Mouse (Mus musculus): ENCODE measurements around the gene Gatad2a.
A peak's percentile ranks its signal among the peaks of the same experiment; 100 is the strongest.
"Not testable (repeated sequence)": the region's sequence is repeated elsewhere in the genome, so short reads cannot be mapped to it uniquely, and the experiment has no call there.

Gene Gatad2a

DNA sequence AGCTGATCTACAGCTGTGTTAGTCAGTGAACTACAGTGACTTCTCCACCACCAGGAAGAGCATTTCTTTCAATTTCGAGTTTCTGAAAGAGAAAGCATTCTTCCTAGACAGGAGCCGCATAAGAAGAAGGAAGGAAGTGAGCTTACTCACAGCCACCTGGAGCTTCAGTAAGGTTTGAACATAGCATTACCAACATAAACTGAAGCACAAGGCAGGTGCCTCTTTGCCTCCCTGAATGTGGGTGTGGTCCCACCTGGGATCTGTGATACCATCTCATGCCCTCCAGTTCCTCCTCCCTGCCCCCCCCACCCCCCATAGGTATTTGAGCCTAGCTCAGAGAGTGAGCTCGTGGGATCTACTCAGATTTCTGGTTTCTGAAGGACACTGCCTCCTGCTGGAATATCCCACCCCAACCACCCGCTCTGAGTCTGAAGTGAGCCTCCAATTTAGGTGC, 7.0 kb upstream of the Gatad2a start:
- peak; percentile 68 for DNase-seq (ENCODE audit: low read depth, low spot score)
- H3K36me3 ChIP-seq (ENCODE audit: control insufficient read depth, insufficient read depth, low read length, poor library complexity, severe bottlenecking) = no peaks in the 10 kb centered on the region
- H3K27me3 ChIP-seq (ENCODE audit: control insufficient read depth, insufficient read depth, low read length, poor library complexity, severe bottlenecking) = no peaks in the 10 kb centered on the region

DNA sequence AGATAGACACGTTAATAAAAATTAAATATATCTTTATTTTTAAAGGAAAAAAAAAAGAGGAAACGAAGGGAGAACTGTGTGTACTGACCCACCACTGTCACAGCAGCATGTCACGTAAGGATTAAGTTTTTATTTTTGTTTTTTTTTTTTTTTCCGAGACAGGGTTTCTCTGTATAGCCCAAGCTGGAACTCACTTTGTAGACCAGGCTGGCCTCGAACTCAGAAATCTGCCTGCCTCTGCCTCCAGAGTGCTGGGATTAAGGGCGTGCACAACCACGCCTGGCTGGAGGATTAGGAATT, 5.7 kb upstream of the Gatad2a start:
- H3K36me3 ChIP-seq (ENCODE audit: control insufficient read depth, insufficient read depth, low read length, poor library complexity, severe bottlenecking); DNase-seq (ENCODE audit: low read depth, low spot score); H3K27me3 ChIP-seq (ENCODE audit: control insufficient read depth, insufficient read depth, low read length, poor library complexity, severe bottlenecking): not testable (repeated sequence)

DNA sequence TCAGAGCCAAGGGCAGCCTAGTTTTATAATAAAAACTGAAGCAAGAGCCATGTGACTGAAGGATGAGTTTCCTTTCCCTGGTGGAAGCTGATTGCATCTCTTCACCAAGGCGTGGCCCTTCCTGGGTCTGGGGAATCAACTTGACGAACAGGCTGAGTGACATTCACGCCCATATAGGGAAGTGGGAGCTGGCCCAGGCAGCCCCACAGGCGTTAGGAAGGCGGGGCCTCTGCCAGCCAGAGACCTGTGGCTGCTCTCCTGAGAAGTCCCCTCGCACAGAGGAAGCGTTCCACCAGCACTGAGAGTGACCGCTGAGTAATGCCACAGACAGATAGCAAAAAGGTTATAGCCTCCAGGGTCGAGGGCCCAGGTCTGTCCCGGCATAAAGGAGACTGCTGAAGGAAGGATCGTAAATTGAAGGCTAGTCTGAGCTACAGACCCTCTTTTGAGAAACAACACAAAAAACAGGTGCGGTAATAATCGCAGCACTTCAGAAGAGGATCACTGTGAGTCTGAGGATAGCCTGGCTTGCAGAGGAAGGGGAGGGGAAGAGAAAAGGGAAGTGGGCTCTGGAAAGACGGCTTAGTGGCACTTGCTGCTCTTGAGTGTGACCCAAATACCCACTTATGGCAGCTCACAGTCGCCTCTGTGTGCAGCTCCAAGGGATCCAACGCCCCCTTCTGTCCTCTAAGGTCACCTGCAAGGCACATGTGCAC, 5.2 kb upstream of the Gatad2a start:
- Histone ChIP-seq H3K27me3 (ENCODE audit: control insufficient read depth, insufficient read depth, low read length, poor library complexity, severe bottlenecking) (no peaks in the 10 kb centered on the region), H3K36me3 (ENCODE audit: control insufficient read depth, insufficient read depth, low read length, poor library complexity, severe bottlenecking) (no peaks in the 10 kb centered on the region)
- peak; percentile 83 for DNase-seq (ENCODE audit: low read depth, low spot score)

DNA sequence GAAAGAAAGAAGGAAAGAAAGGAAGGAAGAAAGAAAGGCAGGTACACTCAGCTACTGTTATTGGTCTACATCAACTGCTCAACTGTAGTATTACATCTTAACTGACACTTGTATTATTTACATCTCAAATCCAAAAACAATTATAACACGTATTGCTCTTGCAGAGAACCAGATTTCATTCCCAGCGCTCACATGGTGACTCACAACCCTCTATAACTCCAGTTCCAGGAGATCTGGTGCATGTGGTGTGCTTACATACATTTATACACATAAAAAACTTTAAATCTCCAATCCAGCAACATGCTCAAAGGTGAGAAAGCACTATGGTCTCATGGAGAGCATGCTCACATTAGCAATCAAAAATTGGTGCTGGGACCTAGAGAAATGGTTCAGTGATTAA, 4.0 kb upstream of the Gatad2a start:
- DNase-seq (ENCODE audit: low read depth, low spot score) = no peak
- no peaks in the 10 kb centered on the region for H3K36me3 ChIP-seq (ENCODE audit: control insufficient read depth, insufficient read depth, low read length, poor library complexity, severe bottlenecking)

DNA sequence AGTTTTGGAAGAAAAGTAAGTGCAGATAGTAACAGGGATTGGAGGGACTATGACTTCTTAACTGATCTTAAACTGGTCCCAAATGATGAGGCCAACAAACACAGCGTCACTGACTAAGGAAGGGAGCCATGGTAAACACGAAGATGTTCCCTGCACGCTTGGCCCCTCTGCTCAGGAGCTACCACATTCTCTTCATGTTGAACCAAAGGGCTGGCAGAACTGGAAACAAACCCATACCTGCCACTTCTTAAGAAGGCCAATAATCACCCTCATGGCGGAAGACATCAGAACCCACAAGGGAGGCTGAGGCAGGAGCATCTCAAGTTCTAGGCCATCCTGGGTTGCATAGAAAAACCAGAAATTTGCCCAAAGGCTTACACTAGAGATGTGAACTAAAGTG, 3.1 kb upstream of the Gatad2a start:
- no peaks in the 10 kb centered on the region for H3K36me3 ChIP-seq (ENCODE audit: control insufficient read depth, insufficient read depth, low read length, poor library complexity, severe bottlenecking)
- DNase-seq (ENCODE audit: low read depth, low spot score) = no peak
- H3K27me3 ChIP-seq (ENCODE audit: control insufficient read depth, insufficient read depth, low read length, poor library complexity, severe bottlenecking) = no peaks in the 10 kb centered on the region

More for the DNA sequence above, 4.0 kb upstream of the Gatad2a start:
- H3K27me3 ChIP-seq (ENCODE audit: control insufficient read depth, insufficient read depth, low read length, poor library complexity, severe bottlenecking) = no peaks in the 10 kb centered on the region

DNA sequence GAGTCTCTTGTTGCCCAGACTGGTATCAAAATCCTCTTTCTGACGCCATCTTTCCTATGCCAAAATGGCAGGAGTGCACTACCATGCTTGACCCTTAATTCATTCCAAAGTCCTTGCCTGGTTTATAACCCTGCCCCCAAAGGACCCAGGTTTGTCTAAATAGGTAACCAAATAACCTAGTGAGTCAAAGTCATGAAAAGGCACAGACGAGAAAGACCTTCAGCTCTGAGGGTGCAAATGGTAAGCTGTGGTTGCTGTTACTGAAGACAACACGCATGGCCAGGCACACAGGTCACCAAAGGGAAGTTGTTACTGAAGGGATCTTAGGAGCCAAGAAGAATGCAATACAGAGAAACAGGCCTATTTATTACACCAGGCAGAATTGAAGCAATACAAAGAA, 2.5 kb upstream of the Gatad2a start:
- no peaks in the 10 kb centered on the region for H3K27me3 ChIP-seq (ENCODE audit: control insufficient read depth, insufficient read depth, low read length, poor library complexity, severe bottlenecking)
- DNase-seq (ENCODE audit: low read depth, low spot score) = no peak
- H3K36me3 ChIP-seq (ENCODE audit: control insufficient read depth, insufficient read depth, low read length, poor library complexity, severe bottlenecking) = no peaks in the 10 kb centered on the region

DNA sequence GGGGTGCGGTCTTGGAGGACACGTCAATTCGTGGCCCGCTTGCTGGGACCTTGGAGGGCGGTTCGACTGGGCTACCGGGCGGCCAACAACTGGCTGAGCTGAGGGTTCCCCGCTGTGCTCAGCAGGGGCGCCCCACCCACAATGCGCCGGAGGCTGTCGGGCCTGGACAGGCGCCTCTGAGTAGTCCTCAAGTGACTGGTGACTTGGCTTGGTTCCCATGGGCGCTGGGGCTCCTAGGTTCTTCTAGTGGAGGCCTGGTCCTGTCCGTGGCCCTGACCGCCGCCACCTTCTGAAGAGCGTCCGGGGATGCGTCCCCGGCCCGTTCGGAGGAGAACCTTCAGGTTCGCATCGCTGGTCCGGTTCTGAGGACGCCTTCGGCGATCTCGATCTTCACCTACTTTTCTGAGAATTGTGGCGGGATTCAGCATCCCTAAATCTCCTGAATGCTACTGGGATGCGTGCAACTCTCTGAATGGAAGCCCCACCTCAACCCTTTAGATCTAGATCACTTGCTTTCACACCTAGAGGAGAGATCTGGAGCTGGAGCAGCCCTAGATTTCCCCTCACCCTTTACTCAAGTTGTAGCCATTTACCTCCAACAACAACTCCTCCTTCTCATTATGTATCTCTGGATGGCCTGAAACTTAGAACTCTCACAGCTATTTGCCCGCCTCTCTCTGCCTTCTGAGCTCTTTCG, 553 bp upstream of the Gatad2a start:
- Histone ChIP-seq H3K36me3 (ENCODE audit: control insufficient read depth, insufficient read depth, low read length, poor library complexity, severe bottlenecking) (no peaks in the 10 kb centered on the region), H3K27me3 (ENCODE audit: control insufficient read depth, insufficient read depth, low read length, poor library complexity, severe bottlenecking) (no peaks in the 10 kb centered on the region)
- no peak for DNase-seq (ENCODE audit: low read depth, low spot score)

DNA sequence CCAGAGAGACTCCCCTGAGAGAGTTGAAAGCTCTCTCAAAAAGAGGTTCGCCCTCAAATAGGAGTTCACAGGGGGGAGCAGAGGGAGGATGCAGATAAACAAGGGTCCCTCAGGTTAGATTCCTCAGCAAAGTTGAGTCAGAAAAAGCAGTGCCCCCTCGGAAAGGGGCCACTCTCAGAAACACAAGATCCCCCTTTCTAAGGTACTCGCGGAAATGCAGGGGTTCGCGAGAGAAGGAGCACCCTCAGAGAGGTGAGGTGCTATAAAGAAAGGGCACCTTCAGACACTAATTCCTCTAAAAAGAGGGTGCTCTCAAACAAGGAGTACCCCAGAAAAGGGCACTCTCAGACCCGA, 785 bp downstream of the Gatad2a start:
- no peak for DNase-seq (ENCODE audit: low read depth, low spot score)
- H3K36me3 ChIP-seq (ENCODE audit: control insufficient read depth, insufficient read depth, low read length, poor library complexity, severe bottlenecking) = no peaks in the 10 kb centered on the region
- no peaks in the 10 kb centered on the region for H3K27me3 ChIP-seq (ENCODE audit: control insufficient read depth, insufficient read depth, low read length, poor library complexity, severe bottlenecking)

DNA sequence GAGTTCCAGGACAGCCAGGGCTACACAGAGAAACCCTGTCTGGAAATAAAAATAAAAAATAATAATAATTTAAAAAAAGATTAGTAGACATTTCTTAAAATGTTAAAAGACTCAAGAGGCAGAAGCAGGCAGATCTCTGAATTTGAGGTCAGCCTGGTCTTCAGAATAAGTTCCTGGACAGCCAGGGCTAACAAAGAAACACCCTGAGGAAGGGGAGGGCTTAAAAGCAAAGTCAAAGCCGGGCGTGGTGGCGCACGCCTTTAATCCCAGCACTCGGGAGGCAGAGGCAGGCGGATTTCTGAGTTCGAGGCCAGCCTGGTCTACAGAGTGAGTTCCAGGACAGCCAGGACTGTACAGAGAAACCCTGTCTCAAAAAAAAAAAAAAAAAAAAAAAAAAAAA, 7.2 kb downstream of the Gatad2a start:
- not testable (repeated sequence) for H3K27me3 ChIP-seq (ENCODE audit: control insufficient read depth, insufficient read depth, low read length, poor library complexity, severe bottlenecking); DNase-seq (ENCODE audit: low read depth, low spot score); H3K36me3 ChIP-seq (ENCODE audit: control insufficient read depth, insufficient read depth, low read length, poor library complexity, severe bottlenecking)

DNA sequence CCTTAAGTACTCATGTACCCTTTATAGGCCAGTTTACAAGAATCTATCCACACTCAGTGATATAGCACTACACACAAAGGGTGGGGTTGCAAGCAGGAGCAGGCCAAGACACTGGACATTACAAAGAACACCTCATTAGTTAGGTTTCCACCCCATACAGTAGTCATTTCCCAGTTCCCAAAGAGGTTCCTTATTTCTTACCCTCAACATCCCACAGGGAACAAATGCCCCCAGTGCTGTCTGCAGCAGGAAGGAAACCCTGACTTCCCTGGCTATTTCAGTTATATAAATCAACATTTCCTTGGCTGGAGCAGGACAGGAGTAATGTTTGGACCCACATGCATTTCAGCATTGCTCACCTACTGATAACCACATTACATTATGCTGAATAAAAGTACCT, 8.4 kb downstream of the Gatad2a start:
- Histone ChIP-seq H3K27me3 (ENCODE audit: control insufficient read depth, insufficient read depth, low read length, poor library complexity, severe bottlenecking) (no peaks in the 10 kb centered on the region), H3K36me3 (ENCODE audit: control insufficient read depth, insufficient read depth, low read length, poor library complexity, severe bottlenecking) (no peaks in the 10 kb centered on the region)
- no peak for DNase-seq (ENCODE audit: low read depth, low spot score)

DNA sequence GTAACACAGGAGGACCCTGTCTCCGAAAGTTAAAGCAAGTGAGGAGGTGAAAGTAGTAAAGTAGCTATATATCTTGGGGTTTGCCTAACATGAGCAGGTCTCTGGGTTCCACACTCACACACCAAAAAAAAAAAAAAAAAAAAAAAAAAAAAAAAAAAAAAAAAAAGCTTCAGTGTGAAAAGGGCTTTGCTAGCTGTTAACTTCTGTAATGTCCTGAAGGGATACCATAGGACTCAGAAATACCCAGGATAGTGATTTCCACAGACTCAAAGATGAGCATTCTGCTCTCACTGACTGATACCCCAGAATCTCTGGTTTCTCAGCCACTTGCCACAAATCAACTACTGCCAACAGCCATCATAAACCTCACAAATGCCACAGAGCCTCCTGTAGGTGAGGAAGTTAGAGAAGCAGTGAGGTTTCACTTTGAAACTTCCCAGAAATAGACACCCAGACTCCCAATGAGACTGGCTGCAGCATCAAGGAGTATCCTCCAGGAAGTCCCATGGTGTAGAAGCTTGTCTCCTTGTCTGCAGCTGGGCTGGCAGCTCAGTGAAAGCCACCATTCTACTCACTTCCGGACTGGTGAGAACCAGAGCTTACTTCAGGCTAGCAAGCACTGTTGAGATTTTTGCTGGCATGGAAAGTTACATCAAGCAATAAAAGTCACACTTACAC, 11.2 kb downstream of the Gatad2a start:
- H3K36me3 ChIP-seq (ENCODE audit: control insufficient read depth, insufficient read depth, low read length, poor library complexity, severe bottlenecking) = no peaks in the 10 kb centered on the region
- DNase-seq (ENCODE audit: low read depth, low spot score) = peak; percentile 39
- H3K27me3 ChIP-seq (ENCODE audit: control insufficient read depth, insufficient read depth, low read length, poor library complexity, severe bottlenecking) = no peaks in the 10 kb centered on the region

DNA sequence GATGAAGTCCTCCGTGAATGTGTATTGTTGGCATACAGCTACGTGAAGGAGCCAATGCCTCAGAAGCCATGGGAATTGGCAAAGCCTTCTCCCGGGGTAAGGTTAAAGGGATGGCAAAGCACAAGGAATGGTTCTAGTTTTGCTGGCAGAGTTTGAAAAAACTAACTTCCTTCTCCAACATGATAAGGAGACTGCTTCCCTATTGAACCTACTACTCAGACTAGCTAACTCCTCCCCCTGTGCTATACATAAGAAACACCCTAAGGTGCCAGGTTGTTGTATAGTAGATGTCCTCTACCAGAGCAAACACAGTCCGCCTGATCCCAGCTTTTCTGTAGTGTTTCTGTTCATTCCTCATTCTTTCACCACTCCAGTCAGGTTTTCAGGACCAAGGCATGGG, 17.7 kb downstream of the Gatad2a start:
- H3K36me3 ChIP-seq (ENCODE audit: control insufficient read depth, insufficient read depth, low read length, poor library complexity, severe bottlenecking) = no peaks in the 10 kb centered on the region
- no peaks in the 10 kb centered on the region for H3K27me3 ChIP-seq (ENCODE audit: control insufficient read depth, insufficient read depth, low read length, poor library complexity, severe bottlenecking)
- no peak for DNase-seq (ENCODE audit: low read depth, low spot score)

DNA sequence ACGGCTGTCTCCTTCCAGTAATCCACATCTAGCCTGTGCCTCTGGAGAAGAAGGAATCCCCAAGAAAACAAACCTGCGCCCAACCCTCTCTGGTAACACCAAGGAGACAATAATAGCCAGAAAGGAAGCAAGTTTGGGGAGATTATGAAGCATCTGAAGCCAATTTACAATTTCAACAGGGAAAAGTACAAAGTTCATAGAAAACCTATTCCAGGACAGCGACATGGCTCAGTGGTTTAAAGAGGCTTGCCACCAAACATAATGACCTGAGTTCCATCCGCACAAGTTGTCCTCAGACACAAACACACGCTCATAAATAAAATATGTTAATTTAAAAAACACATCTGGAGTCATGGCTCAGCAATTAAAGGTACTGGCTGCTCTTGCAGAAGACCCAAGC, 21.4 kb downstream of the Gatad2a start:
- no peak for DNase-seq (ENCODE audit: low read depth, low spot score)
- Histone ChIP-seq H3K36me3 (ENCODE audit: control insufficient read depth, insufficient read depth, low read length, poor library complexity, severe bottlenecking) (no peaks in the 10 kb centered on the region), H3K27me3 (ENCODE audit: control insufficient read depth, insufficient read depth, low read length, poor library complexity, severe bottlenecking) (no peaks in the 10 kb centered on the region)

DNA sequence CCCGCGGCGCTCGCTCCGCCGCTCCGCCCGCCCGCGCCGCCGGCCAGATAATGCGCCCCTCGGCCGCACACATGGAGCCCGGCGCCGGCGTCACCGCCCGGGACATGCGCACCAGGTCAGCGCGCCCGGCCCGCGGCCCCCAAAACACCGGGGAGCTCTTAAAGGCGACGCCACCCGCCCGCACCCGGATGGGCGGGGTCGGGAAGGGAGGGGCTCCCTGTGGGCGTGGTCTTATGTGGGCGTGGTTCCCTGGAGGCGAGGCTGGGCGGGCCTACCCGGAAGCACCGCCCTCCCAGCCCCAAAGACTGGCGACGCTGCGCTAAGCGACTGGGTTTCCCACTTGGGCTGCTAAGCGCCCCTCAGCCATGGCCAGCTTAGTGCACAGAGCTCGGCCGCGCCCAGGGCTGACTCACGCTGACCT, 22.0 kb downstream of the Gatad2a start:
- peak; percentile 97 for DNase-seq (ENCODE audit: low read depth, low spot score)
- H3K36me3 ChIP-seq (ENCODE audit: control insufficient read depth, insufficient read depth, low read length, poor library complexity, severe bottlenecking) = no peaks in the 10 kb centered on the region
- no peaks in the 10 kb centered on the region for H3K27me3 ChIP-seq (ENCODE audit: control insufficient read depth, insufficient read depth, low read length, poor library complexity, severe bottlenecking)

DNA sequence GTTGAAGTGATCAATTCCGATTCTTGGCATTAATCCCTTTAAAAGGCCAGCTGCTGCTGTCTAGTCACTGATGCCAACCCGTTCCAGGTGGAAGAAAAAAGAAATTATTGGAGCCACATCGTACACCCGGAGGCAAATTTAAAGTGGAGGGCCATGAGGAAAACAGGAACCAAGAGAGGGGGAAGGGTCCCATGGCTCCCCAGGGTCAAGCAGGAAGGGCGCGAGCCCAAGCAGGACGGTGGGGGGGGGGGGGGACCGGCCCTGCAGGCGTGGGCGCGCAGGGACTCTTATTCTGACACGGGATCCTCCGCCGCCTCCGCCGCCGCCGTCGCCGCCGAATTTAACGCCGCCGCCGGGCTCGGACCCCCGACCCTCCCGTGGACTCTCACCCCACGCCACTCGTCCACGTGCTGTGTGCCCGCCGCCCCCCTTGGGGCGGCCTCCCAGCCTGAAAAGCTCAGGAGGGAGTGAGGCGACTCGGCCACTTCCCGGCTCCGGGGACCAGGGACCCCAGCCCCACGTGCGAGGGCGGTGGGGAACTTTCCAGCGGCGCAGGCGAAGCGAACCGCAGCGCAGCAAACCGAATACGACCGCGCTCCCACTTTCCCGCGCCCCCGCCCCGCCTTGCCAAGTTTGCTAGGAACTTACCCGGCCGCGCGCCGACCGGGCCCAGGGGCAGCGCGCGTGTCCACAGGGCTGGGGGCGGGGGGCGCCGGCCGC, 22.6 kb downstream of the Gatad2a start:
- H3K27me3 ChIP-seq (ENCODE audit: control insufficient read depth, insufficient read depth, low read length, poor library complexity, severe bottlenecking) = no peaks in the 10 kb centered on the region
- H3K36me3 ChIP-seq (ENCODE audit: control insufficient read depth, insufficient read depth, low read length, poor library complexity, severe bottlenecking) = no peaks in the 10 kb centered on the region
- DNase-seq (ENCODE audit: low read depth, low spot score) = peak; percentile 46

All from splenic B cell, adult 2 months (primary cell).